Mouse (Mus musculus) left cerebral cortex, postnatal 14 days (tissue): ENCODE measurements around the gene Dnajc1. TPM values are rescaled to one million over a fixed set of nuclear protein-coding genes. Genes with fewer than 3 reads are reported as not detected.

Source experiments
- DNase-seq, 2 experiments: peaks; one replicate each; pipeline ENCODE4 v3.0.0; 2021 to 2022; ENCODE audit warnings: low spot score in 2 of 2, mixed read lengths in 1 of 2
- intact Hi-C: fragments of 180-260 bp; cut with DNase I; formaldehyde crosslinking; loops from one replicate; pipeline ENCODE4 v1.15.1; 2025
- total RNA-seq, 2 experiments: library from RNA; stranded (reverse); gene quantifications; 2 replicates each; pipeline ENCODE4 v1.2.3; 2021

Gene Dnajc1
- total RNA-seq, 2 experiments from 2014 or later: 16.5 to 16.6 TPM

DNA sequence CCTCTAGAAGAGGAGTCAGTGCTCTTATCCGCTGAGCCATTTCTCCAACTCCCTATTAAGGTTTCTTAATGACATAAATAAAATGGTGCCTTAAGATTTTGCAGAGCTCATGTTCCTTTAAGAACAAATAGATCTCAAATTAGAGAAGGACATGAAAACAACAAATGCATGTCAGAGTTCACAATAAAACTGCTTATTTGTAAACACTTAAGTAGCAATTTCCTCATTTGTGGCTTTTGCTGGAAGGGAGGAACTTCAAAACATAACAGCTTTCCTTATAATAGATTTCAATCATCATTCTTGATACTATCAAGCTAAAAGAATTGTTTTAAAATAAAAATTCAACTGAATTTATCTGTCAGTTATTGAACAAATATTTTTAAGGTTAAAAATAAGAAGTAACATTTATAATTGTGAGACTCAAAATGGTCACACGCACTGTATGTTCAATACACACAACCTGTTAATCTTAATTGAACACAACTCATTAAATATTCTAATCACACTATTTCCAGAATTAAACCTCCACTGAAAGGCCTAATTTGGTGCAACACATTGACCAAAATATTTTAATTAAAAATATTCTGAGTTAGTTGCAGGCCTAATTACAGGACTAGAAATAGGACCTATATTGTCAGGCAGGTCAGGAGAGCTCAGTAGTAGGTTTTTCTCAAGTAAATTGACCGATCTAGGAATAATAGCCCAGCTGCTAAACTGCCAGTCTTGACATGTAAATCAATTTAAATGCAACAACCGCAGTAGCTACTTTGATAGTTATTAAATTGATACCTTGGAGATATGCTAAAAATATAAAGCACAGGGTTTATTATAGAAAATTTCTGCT, 82.1 kb downstream of the Dnajc1 start:
- intact Hi-C loops: no loop called here
- no peak for DNase-seq

DNA sequence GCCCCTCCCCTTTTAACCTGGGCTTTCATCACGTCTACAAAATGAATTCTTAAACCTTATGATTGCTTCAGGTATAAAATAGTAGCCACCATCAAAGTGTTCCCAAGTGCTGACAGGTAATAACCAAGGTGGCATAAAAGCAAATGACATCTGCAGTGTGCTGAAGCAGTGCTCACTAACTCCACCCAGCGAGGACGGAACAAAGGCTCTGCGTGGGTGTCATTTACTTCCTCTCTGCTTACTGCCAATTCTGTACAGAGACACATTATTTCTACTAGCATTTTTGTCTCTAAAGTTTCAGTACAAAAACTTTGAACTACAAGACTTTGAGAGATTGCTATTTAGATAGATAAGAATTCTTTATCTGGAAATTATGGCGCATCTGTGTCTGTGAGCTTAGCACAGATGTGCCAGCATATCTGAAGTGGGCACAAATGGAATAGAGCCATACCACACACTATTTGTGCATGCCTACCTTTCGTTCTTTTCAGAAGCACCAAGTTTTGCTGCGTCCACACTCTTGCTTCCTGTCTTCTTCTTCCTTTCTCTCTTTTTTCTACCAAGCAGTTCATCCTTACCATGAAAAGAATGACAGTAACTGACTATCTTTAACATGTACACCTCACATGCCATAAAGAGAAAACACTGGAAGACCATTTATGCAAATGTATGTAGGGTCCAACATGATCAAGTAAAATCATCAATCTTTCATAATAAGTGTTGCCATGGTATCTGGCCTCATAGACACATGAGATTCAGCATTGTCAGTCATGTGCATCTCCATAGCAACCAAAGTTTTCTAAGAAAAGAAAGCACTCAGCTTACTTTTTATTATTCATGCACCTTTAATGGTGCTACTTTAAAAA, 85.0 kb downstream of the Dnajc1 start:
- DNase-seq: no peak
- intact Hi-C loops: no loop called here

DNA sequence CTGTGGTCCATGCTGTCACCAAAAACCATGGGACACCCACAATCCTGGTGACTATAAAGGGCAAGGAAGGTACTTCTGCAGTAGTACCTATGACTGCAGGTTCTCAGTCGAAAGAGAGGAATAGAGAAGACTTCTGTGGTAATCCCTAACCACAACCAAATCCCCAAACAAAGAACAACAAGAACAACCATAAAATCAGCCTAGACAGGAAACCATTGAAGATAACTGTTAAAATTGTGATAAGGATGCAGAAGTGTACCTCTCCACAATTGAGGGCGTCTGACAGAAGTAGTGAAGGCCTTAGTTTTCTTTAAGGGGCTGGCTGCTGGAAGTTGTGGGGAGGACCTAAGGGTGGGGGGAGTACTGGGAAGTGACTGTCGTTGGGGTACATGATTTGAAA, 91.7 kb downstream of the Dnajc1 start:
- intact Hi-C loops: no loop called here
- no peak for DNase-seq

DNA sequence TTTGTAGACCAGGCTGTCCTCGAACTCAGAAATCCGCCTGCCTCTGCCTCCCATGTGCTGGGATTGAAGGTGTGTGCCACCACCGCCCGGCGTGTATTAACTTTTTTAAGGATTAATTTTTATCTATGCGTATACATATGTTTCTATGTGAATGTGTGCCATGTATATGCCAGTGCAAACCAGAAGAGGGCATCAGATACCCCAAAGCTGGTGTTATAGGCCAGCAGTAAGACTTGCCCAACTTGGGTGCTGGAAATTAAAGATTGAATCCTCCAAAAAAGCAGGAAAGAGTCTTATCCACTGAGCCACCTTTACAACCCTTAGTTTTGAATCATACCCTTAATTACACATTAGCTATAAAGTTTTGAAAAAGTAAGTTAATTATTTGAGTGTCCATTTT, 107.5 kb downstream of the Dnajc1 start:
- DNase-seq: no peak
- intact Hi-C loops: no loop called here

DNA sequence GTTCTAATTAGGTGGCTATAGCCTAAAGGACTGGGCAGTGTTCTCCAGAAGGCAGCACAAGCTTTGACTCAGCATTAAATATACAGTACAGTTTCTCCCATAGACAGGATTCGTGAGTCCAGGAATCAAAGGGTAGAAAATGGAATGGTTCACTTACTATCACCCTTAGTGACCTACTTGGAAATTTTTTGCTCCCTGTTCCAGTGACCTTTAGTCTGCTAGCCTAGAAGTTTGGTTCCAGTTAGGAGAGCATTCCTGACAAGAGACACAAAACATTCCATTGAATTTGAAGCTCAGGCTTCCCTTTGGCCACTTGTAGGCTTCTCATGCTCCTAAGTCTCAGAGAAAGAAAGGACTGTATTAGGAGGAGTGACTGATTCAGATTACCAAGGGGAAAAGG, 126.9 kb downstream of the Dnajc1 start:
- no peak for DNase-seq
- intact Hi-C loops: no loop called here

DNA sequence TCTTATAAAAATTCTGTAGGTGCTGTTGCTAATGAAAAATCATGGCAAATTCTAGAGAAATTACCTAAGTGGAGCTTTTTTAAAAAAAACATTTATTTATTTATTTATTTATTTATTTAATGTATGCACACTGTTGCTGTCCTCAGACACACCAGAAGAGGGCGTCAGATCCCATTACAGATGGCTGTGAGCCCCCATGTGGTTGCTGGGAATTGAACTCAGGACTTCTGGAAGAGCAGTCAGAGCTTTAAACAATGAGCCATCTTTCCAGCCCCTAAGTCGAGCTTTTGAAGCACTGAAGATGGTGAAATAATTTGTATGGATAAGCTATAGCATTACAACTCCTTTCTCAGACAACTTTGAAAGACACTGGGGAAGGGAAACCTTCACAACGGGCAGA, 128.1 kb downstream of the Dnajc1 start:
- no peak for DNase-seq
- intact Hi-C loops: no loop called here

DNA sequence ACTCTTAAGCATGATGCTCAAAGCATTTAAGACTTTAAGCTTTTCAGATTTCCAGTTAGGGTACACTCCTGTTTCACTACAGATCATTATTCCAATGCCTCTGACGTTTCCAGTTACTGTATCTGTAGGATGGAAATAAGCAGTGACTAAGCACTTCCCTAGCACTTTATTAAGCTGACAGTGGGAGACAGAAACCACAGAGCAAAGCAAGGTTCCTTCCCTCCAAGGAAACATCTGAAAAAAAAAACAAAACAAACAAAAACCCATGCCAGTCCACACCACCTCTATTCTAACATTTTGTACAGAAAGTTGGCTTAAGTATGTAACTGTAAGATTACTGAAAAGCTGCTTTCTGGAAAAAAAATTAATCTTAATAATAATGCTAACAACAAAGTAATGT, 130.3 kb downstream of the Dnajc1 start:
- no peak for DNase-seq
- intact Hi-C loops: no loop called here

DNA sequence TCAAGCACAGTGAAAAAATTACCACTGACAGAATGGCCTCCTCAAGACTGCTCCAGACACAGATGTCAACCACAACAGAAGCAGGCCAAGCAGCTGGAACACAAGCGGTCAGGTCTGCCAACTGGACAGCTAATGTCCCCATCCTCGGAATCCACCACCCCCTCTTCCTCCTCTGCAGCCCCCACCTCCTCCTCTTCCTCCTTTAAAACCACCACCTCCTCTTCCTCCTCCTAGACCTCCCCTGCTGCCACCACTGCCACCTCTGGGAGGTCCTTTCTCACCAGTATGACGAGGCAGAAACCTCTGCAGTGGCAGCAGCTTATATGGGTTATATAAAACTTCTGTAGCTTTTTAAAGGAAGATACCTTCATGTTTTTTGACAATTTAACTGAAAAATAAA, 143.4 kb downstream of the Dnajc1 start:
- intact Hi-C loops: no loop called here
- no peak for DNase-seq

DNA sequence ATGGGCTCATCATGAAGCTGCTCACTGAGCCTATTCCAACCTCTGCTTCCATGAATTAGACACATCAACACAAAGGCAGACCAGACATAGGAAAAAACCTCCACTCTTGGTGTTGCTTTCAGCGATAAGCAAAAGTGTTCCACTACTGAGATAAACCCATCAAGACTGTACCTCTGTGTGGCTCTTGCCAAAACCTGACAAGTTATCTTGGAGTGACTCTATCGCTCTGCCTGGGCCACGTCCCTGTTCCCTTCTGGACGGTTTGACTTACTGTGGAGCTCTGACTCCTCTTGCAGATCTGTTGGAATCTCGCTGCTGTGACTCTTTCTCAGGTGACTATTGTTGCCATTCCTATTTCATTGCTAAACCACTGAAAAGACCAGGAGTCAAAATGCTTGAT, 157.1 kb downstream of the Dnajc1 start:
- DNase-seq: no peak
- intact Hi-C loops: no loop called here

DNA sequence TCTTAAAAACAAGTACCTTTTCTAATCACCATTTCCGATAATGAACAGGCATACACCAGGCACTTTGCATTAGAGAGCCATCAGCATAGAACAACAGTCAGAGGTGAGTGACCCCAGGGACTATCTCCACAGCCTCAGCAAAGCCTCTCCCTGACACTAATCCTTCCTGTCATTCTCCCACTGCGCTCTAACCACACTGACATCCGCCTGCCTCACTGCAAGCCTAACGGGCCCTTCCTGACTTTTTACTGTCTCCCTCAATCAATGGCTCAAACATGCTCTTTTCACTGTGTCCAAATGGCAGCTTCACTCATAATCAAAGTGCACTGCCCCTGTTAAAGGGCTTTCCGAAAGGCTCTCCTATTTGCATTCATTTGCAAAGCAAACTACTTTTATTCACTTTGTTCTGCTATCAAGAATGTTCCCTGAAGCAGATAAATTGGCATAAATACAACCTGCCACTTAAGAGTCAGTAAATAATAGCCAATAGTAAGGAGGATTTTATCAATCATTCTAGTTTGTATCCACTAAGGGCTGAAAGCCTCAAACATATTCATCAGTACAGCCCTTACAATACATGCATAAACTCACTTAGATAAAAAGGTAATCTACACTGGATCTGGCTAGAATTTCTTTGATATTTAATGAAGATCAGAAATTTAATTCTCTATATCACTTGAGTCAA, 159.6 kb downstream of the Dnajc1 start:
- DNase-seq: no peak
- intact Hi-C loops: no loop called here

DNA sequence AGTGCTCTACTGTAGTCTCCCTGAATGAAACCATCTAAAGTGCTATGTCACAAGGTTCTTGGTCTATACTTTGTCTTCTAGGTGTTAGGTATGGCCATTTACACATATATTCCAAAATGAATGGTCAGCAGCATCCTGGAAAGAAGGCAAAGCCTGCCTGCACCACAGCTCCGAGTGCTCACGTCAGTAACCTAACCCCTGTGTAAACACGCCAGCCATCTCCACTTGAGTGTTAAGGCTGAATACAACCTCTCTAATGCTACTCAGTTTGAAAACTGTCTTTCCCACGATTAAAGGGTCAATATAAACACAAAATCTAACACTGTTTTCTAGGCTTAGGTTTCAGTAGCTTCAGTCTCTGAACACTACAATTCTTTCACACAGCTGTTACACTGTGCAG, 161.5 kb downstream of the Dnajc1 start:
- intact Hi-C loops: no loop called here
- DNase-seq: no peak

DNA sequence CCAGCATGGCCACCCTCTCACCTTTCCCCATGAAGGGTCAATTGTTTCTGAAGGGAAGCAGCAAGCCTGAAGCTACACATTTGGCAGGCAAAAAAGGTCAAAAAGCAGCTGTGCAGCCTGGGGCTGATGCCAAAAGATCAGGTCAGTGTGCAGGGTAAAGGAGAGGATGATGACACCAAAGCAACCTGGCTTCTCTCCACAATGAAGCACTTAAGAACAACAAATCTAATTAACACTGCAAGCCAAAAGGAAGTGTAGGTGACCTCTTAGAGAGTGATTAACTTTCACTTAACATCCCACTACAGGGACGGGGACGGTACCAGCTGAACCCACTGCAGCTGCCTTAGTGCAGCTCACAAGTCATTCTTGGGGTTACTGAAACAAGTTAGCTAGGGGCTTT, 163.4 kb downstream of the Dnajc1 start:
- no peak for DNase-seq
- intact Hi-C loops: no loop called here

DNA sequence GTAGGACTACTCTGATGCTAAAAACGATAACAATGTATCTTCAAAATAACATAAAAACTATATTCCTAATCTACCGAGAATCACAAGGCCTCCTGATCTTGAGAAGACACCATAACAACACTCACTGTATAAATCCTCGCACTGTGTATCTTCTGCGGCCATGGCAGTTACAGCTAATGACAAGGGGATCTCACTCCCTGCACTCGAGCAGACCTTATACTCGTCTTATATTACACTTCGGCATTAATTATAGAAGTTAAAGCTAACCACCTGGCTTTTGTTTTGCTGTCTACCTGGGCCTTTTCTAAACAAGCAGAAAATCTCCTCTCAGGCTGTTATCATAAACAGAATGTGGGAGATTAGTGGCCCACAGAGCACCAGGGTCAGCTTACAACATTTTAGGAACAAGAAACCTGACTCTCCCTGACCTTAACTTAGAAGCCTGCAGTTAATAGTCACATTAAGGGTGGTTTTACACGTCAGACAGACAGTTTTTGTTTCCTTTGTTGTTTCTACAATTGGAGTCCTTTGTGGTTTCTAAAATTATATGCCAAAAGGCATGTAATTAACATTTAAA, 164.1 kb downstream of the Dnajc1 start:
- intact Hi-C loops: no loop called here
- DNase-seq: no peak

DNA sequence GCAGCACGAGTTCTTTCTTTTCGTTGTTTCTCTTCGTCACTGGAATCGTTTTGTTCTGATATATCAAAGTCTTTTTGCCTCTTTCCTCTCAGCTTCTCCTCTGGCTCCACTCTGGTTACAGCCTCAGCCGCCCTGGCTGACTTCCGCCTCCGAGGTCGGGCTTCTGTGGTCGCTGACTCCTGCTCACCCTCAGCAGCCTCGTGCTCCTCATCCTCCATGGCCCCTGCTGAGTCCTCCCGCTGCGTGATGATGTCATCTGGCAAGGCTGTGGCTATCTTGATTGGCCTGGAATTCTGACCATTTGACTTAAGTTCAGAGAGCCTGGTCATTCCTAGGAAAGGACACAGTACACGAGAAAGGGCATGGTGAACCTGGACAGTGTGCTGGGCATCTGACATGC, 173.1 kb downstream of the Dnajc1 start:
- intact Hi-C loops: no loop called here
- no peak for DNase-seq

DNA sequence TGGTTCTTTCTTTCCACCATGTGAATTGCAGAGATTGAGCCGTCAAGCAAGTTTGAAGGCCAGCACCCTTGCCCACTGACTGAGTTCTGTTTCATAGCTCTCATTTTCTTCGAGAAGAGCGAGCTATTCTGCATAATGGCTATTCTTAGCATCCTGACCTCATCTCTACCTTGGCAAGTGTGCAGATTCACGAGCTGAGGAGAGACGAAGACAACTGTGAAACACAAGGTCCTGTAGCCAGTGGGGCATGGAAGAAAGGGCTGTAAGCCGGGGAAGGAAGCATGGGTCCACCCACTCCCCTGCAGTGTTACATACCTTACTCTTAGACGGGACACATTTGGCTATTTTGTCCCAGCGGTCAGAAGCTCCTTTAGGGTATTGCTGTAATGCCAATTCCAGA, 173.5 kb downstream of the Dnajc1 start:
- intact Hi-C loops: no loop called here
- DNase-seq: no peak

DNA sequence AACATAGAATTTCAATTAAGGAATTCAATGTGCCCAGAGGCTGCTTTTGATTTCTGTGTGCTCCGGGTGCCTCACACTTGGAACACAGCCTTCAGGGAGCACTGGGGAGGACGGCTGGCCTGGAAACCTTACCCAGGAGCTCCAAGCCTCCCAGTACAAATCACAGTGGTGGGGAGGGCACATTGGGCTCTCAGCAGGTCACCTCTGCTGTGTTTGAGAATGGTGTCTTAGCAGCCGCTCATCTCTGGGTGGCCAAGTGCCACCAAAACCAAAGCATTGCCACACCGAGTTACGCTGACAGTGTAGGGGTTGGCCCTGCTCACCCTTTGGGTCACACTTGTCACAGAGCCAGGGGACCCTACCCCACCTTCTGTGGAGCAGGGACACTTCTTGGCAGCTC, 174.1 kb downstream of the Dnajc1 start:
- no peak for DNase-seq
- intact Hi-C loops: no loop called here

DNA sequence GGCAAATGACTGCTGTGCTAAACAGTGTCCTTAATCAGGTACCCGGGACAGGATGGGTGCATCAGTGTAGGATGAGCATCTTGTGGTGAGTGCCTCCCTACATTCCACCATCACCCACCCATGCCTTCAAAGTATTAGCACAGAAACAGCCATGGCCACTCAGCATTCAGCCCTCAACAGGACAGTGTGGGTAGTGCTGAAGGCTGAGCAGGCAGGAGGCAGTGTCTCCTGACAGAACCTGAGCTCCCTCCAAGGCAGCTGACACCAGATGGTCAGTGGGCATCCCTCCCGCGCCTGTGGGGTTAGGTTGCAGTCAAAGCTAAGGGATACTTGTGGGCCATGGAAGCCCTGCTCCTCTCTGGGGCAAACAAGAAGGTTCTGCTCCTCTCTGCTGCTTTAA, 174.8 kb downstream of the Dnajc1 start:
- DNase-seq: no peak
- intact Hi-C loops: no loop called here

DNA sequence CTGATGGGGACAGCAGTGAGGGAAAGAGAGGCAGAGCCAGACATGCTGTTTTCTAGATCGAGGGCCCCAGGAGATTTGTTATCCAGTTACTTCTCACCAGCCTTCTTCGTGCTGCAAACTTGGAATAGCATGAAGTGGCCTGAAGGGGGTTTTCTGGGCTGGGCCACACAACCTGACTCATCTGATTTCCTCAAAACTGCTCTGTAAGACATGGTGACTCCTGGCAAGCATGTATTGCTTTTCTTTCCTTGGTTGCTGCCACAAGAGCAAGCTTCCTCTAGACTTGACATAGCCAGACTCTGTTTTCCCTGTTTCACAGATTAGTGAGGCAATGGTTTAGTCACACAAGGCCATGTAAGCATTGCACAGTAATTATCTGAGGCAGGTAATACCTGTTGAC, 178.6 kb downstream of the Dnajc1 start:
- intact Hi-C loops: no loop called here
- no peak for DNase-seq

DNA sequence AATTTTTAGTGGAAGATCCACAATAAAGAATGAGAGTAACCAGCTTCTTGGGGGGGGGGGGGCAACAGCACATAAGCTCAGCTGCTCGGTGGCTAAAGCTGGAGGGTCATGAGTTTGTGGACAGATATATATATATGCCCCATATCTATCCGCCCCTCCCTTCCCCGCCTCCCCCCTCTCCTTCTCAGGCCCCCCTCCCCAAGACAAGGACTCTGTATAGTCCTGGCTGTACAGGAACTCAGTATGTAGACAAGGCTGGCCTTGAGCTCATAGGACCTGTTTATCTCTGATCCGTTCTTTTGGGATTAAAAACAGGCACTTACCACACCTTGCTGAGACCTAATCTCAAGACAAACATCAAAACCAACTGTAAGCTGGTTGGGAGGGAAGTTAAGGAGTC, 182.7 kb downstream of the Dnajc1 start:
- no peak for DNase-seq
- intact Hi-C loops: loop anchor here (5.0 to 10.0 kb wide), 2 partner anchors 115 to 183 kb away; no protein-coding TSS in a partner anchor
